In the genomic region with DNA sequence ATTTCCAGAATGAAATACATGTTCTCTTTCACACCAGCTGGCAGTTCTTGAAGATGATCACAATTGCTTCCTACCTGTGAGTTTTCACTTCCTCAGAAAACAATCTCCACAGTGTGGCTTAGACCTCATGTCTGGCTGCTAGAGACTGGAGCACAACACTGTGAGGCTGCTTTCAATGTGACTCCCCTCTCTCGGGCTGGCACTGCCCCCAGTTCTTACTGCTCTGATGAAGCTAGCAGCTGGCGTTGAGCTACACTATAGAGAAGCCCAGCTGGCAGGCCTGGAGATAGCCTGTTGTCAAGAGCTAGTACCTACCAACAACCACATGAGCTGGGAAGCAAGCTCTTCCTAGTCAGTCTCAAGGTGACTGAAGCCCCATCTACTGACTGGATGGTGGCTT, we compare ENCODE assay signal across 7 mouse cellular contexts. TPM values are rescaled to one million over a fixed set of nuclear protein-coding genes. Genes with fewer than 3 reads are reported as not detected.
DNase-seq lines count a peak whose midpoint lies in the region; ATAC-seq and TF ChIP-seq lines count a peak whose summit lies in the region.

No protein-coding gene starts in this region.

- H3K27me3 ChIP-seq in CH12.LX (replicated peaks), result no peaks in the 10 kb centered on the region
- no peaks in the 10 kb centered on the region for H3K27me3 ChIP-seq in midbrain, embryonic 12.5 days
- no peaks in the 10 kb centered on the region for H3K27me3 ChIP-seq in liver, postnatal 0 days (ENCODE audit: insufficient read depth, low read length)
- no peaks in the 10 kb centered on the region for H3K27me3 ChIP-seq in stomach, postnatal 0 days (ENCODE audit: control insufficient read depth, insufficient read depth, low read length)
- no peaks in the 10 kb centered on the region for H3K27me3 ChIP-seq in liver, embryonic 12.5 days (replicated peaks)

- H3K27ac ChIP-seq in CH12.LX (ENCODE audit: insufficient read depth, low read depth), result no peak overlapping the region
- peak overlapping the region; percentile 85 for H3K27ac ChIP-seq in layer of hippocampus, adult 2 months
- H3K27ac ChIP-seq in midbrain, embryonic 12.5 days (replicated peaks), result peak overlapping the region; percentile 82
- no peak overlapping the region for H3K27ac ChIP-seq in liver, postnatal 0 days (ENCODE audit: low read depth)
- no peak overlapping the region for H3K27ac ChIP-seq in stomach, postnatal 0 days (replicated peaks)
- no peak overlapping the region for H3K27ac ChIP-seq in liver, embryonic 12.5 days

- TF ChIP-seq POLR2A in CH12.LX (IDR thresholded peaks at IDR 0.05; ENCODE audit: low read depth, low read length), result no peak

- DNase-seq in A20 (ENCODE audit: low read depth, low spot score) (peak; percentile 27), CH12.LX (ENCODE audit: extremely low read depth) (peak; percentile 55)
- peak; percentile 76 to 80 for DNase-seq in layer of hippocampus, adult 2 months (ENCODE audit: low spot score in 2 of 2)
- DNase-seq in liver, postnatal 0 days, result no peak
- DNase-seq in stomach, postnatal 0 days (ENCODE audit: low spot score), result no peak

- no peak overlapping the region for H3K4me3 ChIP-seq in CH12.LX (replicated peaks in 1 of 3; ENCODE audit: low read depth in 2 of 3, low read length in 2 of 3, poor library complexity in 1 of 3)
- H3K4me3 ChIP-seq in layer of hippocampus, adult 2 months, result no peak overlapping the region
- no peak overlapping the region for H3K4me3 ChIP-seq in midbrain, embryonic 12.5 days
- no peak overlapping the region for H3K4me3 ChIP-seq in liver, postnatal 0 days (ENCODE audit: low read depth, low read length)
- no peak overlapping the region for H3K4me3 ChIP-seq in stomach, postnatal 0 days (ENCODE audit: low read depth, low read length)
- H3K4me3 ChIP-seq in liver, embryonic 12.5 days, result no peak overlapping the region

- no peaks in the 10 kb centered on the region for H3K9me3 ChIP-seq in CH12.LX (replicated peaks; ENCODE audit: low read length)
- no peaks in the 10 kb centered on the region for H3K9me3 ChIP-seq in midbrain, embryonic 12.5 days
- H3K9me3 ChIP-seq in liver, postnatal 0 days (ENCODE audit: low read length), result no peaks in the 10 kb centered on the region
- H3K9me3 ChIP-seq in stomach, postnatal 0 days (ENCODE audit: control insufficient read depth, low read length), result no peaks in the 10 kb centered on the region
- no peaks in the 10 kb centered on the region for H3K9me3 ChIP-seq in liver, embryonic 12.5 days (replicated peaks)

- peaks cover 0 to 12% of the 10 kb centered on the region in 2 experiments; a peak in 2 of 4 replicates for H3K4me1 ChIP-seq in CH12.LX (ENCODE audit: control insufficient read depth in 1 of 2, insufficient read depth in 2 of 2)
- peaks cover 7% of the 10 kb centered on the region; the same call in 1 of the 2 replicates for H3K4me1 ChIP-seq in midbrain, embryonic 12.5 days
- H3K4me1 ChIP-seq in liver, postnatal 0 days (ENCODE audit: insufficient read depth), result no peaks in the 10 kb centered on the region
- H3K4me1 ChIP-seq in stomach, postnatal 0 days (replicated peaks; ENCODE audit: control insufficient read depth, insufficient read depth), result no peaks in the 10 kb centered on the region
- no peaks in the 10 kb centered on the region for H3K4me1 ChIP-seq in liver, embryonic 12.5 days

- no peak overlapping the region for H3K9ac ChIP-seq in CH12.LX (ENCODE audit: insufficient read depth, low read depth)
- no peak overlapping the region for H3K9ac ChIP-seq in midbrain, embryonic 12.5 days (replicated peaks)
- H3K9ac ChIP-seq in liver, postnatal 0 days (replicated peaks), result no peak overlapping the region
- no peak overlapping the region for H3K9ac ChIP-seq in stomach, postnatal 0 days (ENCODE audit: low read length)
- no peak overlapping the region for H3K9ac ChIP-seq in liver, embryonic 12.5 days

- peak; percentile 77 for ATAC-seq in midbrain, embryonic 12.5 days (ENCODE audit: low FRiP score, low read depth)
- no peak for ATAC-seq in liver, postnatal 0 days
- no peak for ATAC-seq in stomach, postnatal 0 days (ENCODE audit: low FRiP score, low TSS enrichment)
- ATAC-seq in liver, embryonic 12.5 days, result no peak

- TF ChIP-seq CTCF in CH12.LX (conservative IDR thresholded peaks at IDR 0.05 in 1 of 2, IDR thresholded peaks at IDR 0.05 in 1 of 2; ENCODE audit: low read depth in 2 of 2, low read length in 2 of 2), result no peak
- no peak for TF ChIP-seq CTCF in layer of hippocampus, adult 2 months (conservative IDR thresholded peaks at IDR 0.05)
- no peak for TF ChIP-seq CTCF in liver, postnatal 0 days (IDR thresholded peaks at IDR 0.05; ENCODE audit: low read depth)
- no peak for TF ChIP-seq CTCF in stomach, postnatal 0 days (IDR thresholded peaks at IDR 0.05; ENCODE audit: low read depth)

- in situ Hi-C loops in CH12.LX (cut with MboI; ENCODE audit: low pct_ligation_motif_present, low pct_unique_long_range_greater_than_20kb, low sequenced_read_pairs), result loop anchor here (25.0 kb wide), 1 partner anchor 338 kb away; no protein-coding TSS in a partner anchor

- peak; percentile 65; the same call in 1 of the 2 replicates for TF ChIP-seq EP300 in CH12.LX (IDR thresholded peaks at IDR 0.05; ENCODE audit: low read length)
- TF ChIP-seq EP300 in liver, postnatal 0 days (IDR thresholded peaks at IDR 0.05; ENCODE audit: low read depth), result no peak
- TF ChIP-seq EP300 in stomach, postnatal 0 days (optimal IDR thresholded peaks at IDR 0.05), result no peak

- H3K4me2 ChIP-seq in CH12.LX (ENCODE audit: insufficient read depth, low read depth, poor library complexity, severe bottlenecking), result no peak overlapping the region
- 0 out of 2 replicates have a peak overlapping the region, but pooled peaks have one; percentile 0 for H3K4me2 ChIP-seq in midbrain, embryonic 12.5 days (replicated peaks)
- H3K4me2 ChIP-seq in liver, postnatal 0 days (ENCODE audit: low read depth, low read length), result no peak overlapping the region
- no peak overlapping the region for H3K4me2 ChIP-seq in stomach, postnatal 0 days (replicated peaks; ENCODE audit: low read depth)
- H3K4me2 ChIP-seq in liver, embryonic 12.5 days, result no peak overlapping the region

- TF ChIP-seq RAD21 in CH12.LX (IDR thresholded peaks at IDR 0.05; ENCODE audit: low read depth, low read length), result no peak

- no peaks in the 10 kb centered on the region for H3K79me2 ChIP-seq in CH12.LX (replicated peaks; ENCODE audit: control insufficient read depth, extremely low read depth, insufficient read depth, poor library complexity, severe bottlenecking)

- no peaks in the 10 kb centered on the region for H3K36me3 ChIP-seq in CH12.LX (replicated peaks in 1 of 2; ENCODE audit: control insufficient read depth in 1 of 2, insufficient read depth in 1 of 2, low read length in 1 of 2)
- no peaks in the 10 kb centered on the region for H3K36me3 ChIP-seq in midbrain, embryonic 12.5 days
- no peaks in the 10 kb centered on the region for H3K36me3 ChIP-seq in liver, postnatal 0 days (replicated peaks; ENCODE audit: insufficient read depth, low read length)
- H3K36me3 ChIP-seq in stomach, postnatal 0 days (ENCODE audit: control insufficient read depth, insufficient read depth, low read length), result no peaks in the 10 kb centered on the region
- H3K36me3 ChIP-seq in liver, embryonic 12.5 days, result no peaks in the 10 kb centered on the region

- WGBS in midbrain, embryonic 12.5 days, result 30% methylated on average over 2 of the region's 2 CpGs
- 73% methylated on average over 2 of the region's 2 CpGs for WGBS in liver, postnatal 0 days (ENCODE audit: insufficient replicate concordance)
- WGBS in stomach, postnatal 0 days, result 73% methylated on average over 2 of the region's 2 CpGs
- 46% methylated on average over 2 of the region's 2 CpGs for WGBS in liver, embryonic 12.5 days (ENCODE audit: insufficient replicate concordance)

- dilution Hi-C loops in CH12.LX (cut with MboI; ENCODE audit: extremely low pct_ligation_motif_present, extremely low pct_unique_long_range_greater_than_20kb, low sequenced_read_pairs), result no loop called here

TF ChIP-seq in CH12.LX, 34 proteins besides CTCF, POLR2A, EP300 and RAD21:
- 0 out of 2 replicates have a peak, but pooled peaks have one; percentile 28 for TF ChIP-seq MYC (IDR thresholded peaks at IDR 0.05; ENCODE audit: low read depth, low read length)
- peak; percentile 31; the same call in 1 of the 2 replicates for TF ChIP-seq IRF4 (IDR thresholded peaks at IDR 0.05; ENCODE audit: low read depth, low read length)
- no peak for TF ChIP-seq ZMIZ1 (IDR thresholded peaks at IDR 0.05; ENCODE audit: low read depth, low read length)
- no peak for TF ChIP-seq UBTF (IDR thresholded peaks at IDR 0.05; ENCODE audit: low read depth, low read length)
- peak; percentile 29; the same call in 1 of the 2 replicates for TF ChIP-seq MAX (IDR thresholded peaks at IDR 0.05; ENCODE audit: low read length)
- TF ChIP-seq BHLHE40 (IDR thresholded peaks at IDR 0.05; ENCODE audit: low read depth, low read length), result peak; percentile 21; the same call in 1 of the 2 replicates
- no peak for TF ChIP-seq PAX5 (IDR thresholded peaks at IDR 0.05; ENCODE audit: low read length)
- peak; percentile 83 for TF ChIP-seq TBP (conservative IDR thresholded peaks at IDR 0.05; ENCODE audit: low read depth, low read length)
- no peak for TF ChIP-seq SMC3 (IDR thresholded peaks at IDR 0.05; ENCODE audit: low read depth, low read length)
- 0 out of 2 replicates have a peak, but pooled peaks have one; percentile 29 for TF ChIP-seq RCOR1 (conservative IDR thresholded peaks at IDR 0.05; ENCODE audit: low read depth, low read length)

RNA-seq across cellular contexts. Expression of a gene that starts 39.1 kb away (rescaled TPM):
- total RNA-seq in CH12.LX (2012; rRNA removed), result 0.13 and 0.17 TPM in 2 replicates
- total RNA-seq in CH12.LX (2014; rRNA removed), result 0.03 and 0.04 TPM in 2 replicates
- 0.27 TPM in 2 replicates for polyA plus RNA-seq in CH12.LX (2012; ENCODE audit: insufficient read length, low read depth)
- 100 to 1,000 TPM; 146 to 163 TPM for total RNA-seq in layer of hippocampus, adult 2 months (2021)
- polyA plus RNA-seq in midbrain, embryonic 12.5 days (2016; fragmentation: Nextera tagmentation; extraction: Ambion mirVana), result 67.1 and 77.6 TPM in 2 replicates
- 0.17 TPM in 1 of 2 replicates, not detected in the other for polyA plus RNA-seq in liver, postnatal 0 days (2015; fragmentation: Nextera tagmentation; extraction: Ambion mirVana)
- polyA plus RNA-seq in stomach, postnatal 0 days (2015; fragmentation: Nextera tagmentation; extraction: Ambion mirVana), result 0.89 and 0.94 TPM in 2 replicates
- polyA plus RNA-seq in liver, embryonic 12.5 days (2016; fragmentation: Nextera tagmentation; extraction: Ambion mirVana), result 0.56 and 0.68 TPM in 2 replicates

Comparison
In these comparisons a context has a peak if more than half of its experiments do, and no peak if none do; other contexts are left out.
1. DNase-seq: peak in A20 (single experiment), CH12.LX (single experiment) and layer of hippocampus, adult 2 months (2 of 2); none in liver, postnatal 0 days (single experiment) and stomach, postnatal 0 days (single experiment).
2. H3K27ac ChIP-seq: peak in layer of hippocampus, adult 2 months (single experiment) and midbrain, embryonic 12.5 days (single experiment); none in CH12.LX (single experiment), liver, postnatal 0 days (single experiment), stomach, postnatal 0 days (single experiment) and liver, embryonic 12.5 days (single experiment).
3. RNA of a gene that starts 39.1 kb away (polyA plus RNA-seq): 67.1 to 77.6 TPM in midbrain, embryonic 12.5 days; 0.89 to 0.94 TPM in stomach, postnatal 0 days, 0.56 to 0.68 TPM in liver, embryonic 12.5 days, 0.27 TPM in CH12.LX and 0.17 TPM in liver, postnatal 0 days; every median in the first group is over 10 times any median in the second.